Mouse (Mus musculus) layer of hippocampus, postnatal 25 days (tissue): ENCODE data around the gene Mlf2. TPM values are rescaled to one million over a fixed set of nuclear protein-coding genes. Genes with fewer than 3 reads are reported as not detected.
"Not testable (repeated sequence)": the region's sequence is repeated elsewhere in the genome, so short reads cannot be mapped to it uniquely, and the experiment has no call there.

ENCODE experiments used
- DNase-seq, 2 experiments: peaks; one replicate each; pipeline ENCODE4 v3.0.0; 2022; ENCODE audit warnings: mixed read lengths in 2 of 2, low spot score in 1 of 2; ENCODE audit errors: extremely low spot score in 1 of 2
- total RNA-seq, 2 experiments: library from RNA; stranded (reverse); gene quantifications; 2 replicates each; pipeline ENCODE4 v1.2.3; 2021

Mlf2 gene
- total RNA-seq: 100 to 1,000 TPM; 670 to 704 TPM

GRCm38 (mm10) chr6:124930754-124931524 lies at the start of gene Mlf2:
TSS of gene Mlf2 (plus strand) at chr6:124931386.
- peak; percentile 97 to 99 for DNase-seq

- no peak for DNase-seq
These were observed 49.4 kb upstream of the Mlf2 start for GRCm38 (mm10) chr6:124881821-124882220.

GRCm38 (mm10) chr6:124883351-124883750 lies 47.8 kb upstream of the Mlf2 start:
- DNase-seq: no peak

GRCm38 (mm10) chr6:124884714-124885500 lies 46.3 kb upstream of the Mlf2 start:
- no peak for DNase-seq

GRCm38 (mm10) chr6:124885956-124886381 lies 45.2 kb upstream of the Mlf2 start:
- no peak for DNase-seq

GRCm38 (mm10) chr6:124887986-124888385 lies 43.2 kb upstream of the Mlf2 start, which contains the start of gene Cd4:
TSS of gene Cd4 (minus strand) at chr6:124888221.
- no peak for DNase-seq

GRCm38 (mm10) chr6:124888555-124889125 lies 42.5 kb upstream of the Mlf2 start:
- no peak for DNase-seq

- no peak for DNase-seq
These were observed 40.2 kb upstream of the Mlf2 start for GRCm38 (mm10) chr6:124890997-124891396.

GRCm38 (mm10) chr6:124894113-124894512 lies 37.1 kb upstream of the Mlf2 start:
- not testable (repeated sequence) for DNase-seq

- DNase-seq: no peak
These were observed 32.8 kb upstream of the Mlf2 start for GRCm38 (mm10) chr6:124898359-124898758.

GRCm38 (mm10) chr6:124900056-124900800 lies 31.0 kb upstream of the Mlf2 start:
- DNase-seq: no peak

- DNase-seq: no peak
These were observed 30.2 kb upstream of the Mlf2 start for GRCm38 (mm10) chr6:124900801-124901480.

- no peak for DNase-seq
These were observed 29.3 kb upstream of the Mlf2 start for GRCm38 (mm10) chr6:124901851-124902250.

GRCm38 (mm10) chr6:124903580-124904151 lies 27.5 kb upstream of the Mlf2 start:
- DNase-seq: peak; percentile 93 to 95

- peak in 1 of 2 experiments; percentile 33 for DNase-seq
These were observed 26.8 kb upstream of the Mlf2 start for GRCm38 (mm10) chr6:124904161-124904981.

- no peak for DNase-seq
These were observed 26.0 kb upstream of the Mlf2 start for GRCm38 (mm10) chr6:124904991-124905860.

- DNase-seq: no peak
These were observed 23.4 kb upstream of the Mlf2 start for GRCm38 (mm10) chr6:124907767-124908166.

GRCm38 (mm10) chr6:124910032-124910431 lies 21.2 kb upstream of the Mlf2 start:
- DNase-seq: no peak
